Mouse (Mus musculus): Measurements from ENCODE around the gene Pank1.

GRCm38 (mm10) chr19:34778098-34778497 is 101.2 kb downstream of the Pank1 start:
- TF ChIP-seq GATA1 (IDR thresholded peaks at IDR 0.05; ENCODE audit: low read length) (no peak), TAL1 (IDR thresholded peaks at IDR 0.05; ENCODE audit: low read length) (no peak)
